Mouse (Mus musculus) lung, postnatal 0 days (tissue): ENCODE measurements around the gene Gm10663.

Experiments
- CTCF ChIP-seq: IDR thresholded peaks from 2 replicates; pipeline ENCODE4 v1.5.1; 2016; ENCODE audit warnings: antibody characterized with exemption, mild to moderate bottlenecking
- EP300 ChIP-seq: IDR thresholded peaks from 2 replicates; pipeline ENCODE4 v1.6.1; 2016; ENCODE audit warnings: antibody characterized with exemption, mild to moderate bottlenecking, control low read depth

DNA sequence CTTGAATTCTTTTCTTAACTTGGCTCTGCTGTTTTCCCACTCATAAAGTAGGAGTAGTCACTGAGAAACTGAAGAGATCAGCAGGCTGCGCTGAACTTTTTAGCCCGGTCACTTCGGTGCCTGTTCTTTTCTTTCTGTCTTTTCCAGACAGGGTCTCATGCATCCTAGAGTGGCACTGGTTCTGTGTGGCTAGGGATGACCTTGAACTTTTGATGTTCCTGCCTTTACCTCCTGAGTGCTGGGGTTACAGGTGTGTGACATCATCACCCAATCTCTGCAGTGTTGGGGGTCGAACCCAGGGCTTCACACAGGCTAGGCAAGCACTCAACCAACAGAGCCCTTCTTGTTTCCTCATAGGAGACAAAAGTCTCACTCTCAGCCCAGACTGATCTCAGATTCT lies 18.1 kb upstream of the Gm10663 start:
- TF ChIP-seq CTCF (no peak), EP300 (no peak)
